Mouse (Mus musculus) bone marrow, adult 2 months (tissue): ENCODE results near the gene Ltb. TPM values are rescaled to one million over a fixed set of nuclear protein-coding genes. Genes with fewer than 3 reads are reported as not detected.

Source experiments
- H3K27ac ChIP-seq: fragments of 200-500 bp; 2 replicates; pipeline ENCODE4 v1.5.1; 2012; ENCODE audit warnings: low read depth, mild to moderate bottlenecking, control low read depth, inconsistent platforms, low read length; ENCODE audit not compliant: control insufficient read depth, poor library complexity, insufficient read depth
- H3K4me1 ChIP-seq: fragments of 200-500 bp; 2 replicates; pipeline ENCODE4 v1.6.1; 2011; ENCODE audit warnings: low read length; ENCODE audit not compliant: control insufficient read depth, insufficient read depth
- H3K4me3 ChIP-seq: fragments of 200-500 bp; replicated peaks from 2 replicates; pipeline ENCODE3; 2011; ENCODE audit warnings: mild to moderate bottlenecking, low read depth, low read length, control low read depth; ENCODE audit not compliant: control insufficient read depth
- CTCF ChIP-seq: fragments of 200-500 bp; IDR thresholded peaks from 2 replicates; pipeline ENCODE4 v1.5.1; 2011; ENCODE audit warnings: low read length, control low read depth; ENCODE audit not compliant: control insufficient read depth, insufficient read depth
- POLR2A ChIP-seq: fragments of 200-500 bp; IDR thresholded peaks from 2 replicates; pipeline ENCODE4 v1.6.1; 2011; ENCODE audit warnings: low read depth, mild to moderate bottlenecking, control low read depth, low read length, borderline replicate concordance; ENCODE audit not compliant: control insufficient read depth
- WGBS: fragments of 180-500 bp; shearing (Covaris S2); methylation state at CpG from one replicate; pipeline ENCODE4 v1.1.7; 2018; 5-methylcytosine and 5-hydroxymethylcytosine counted together
- polyA plus RNA-seq: library from polyadenylated mRNA; stranded (reverse); fragments of >200 nt; gene quantifications from 2 replicates; pipeline ENCODE4 v1.2.4, GENCODE M21; 2011; ENCODE audit warnings: low replicate concordance; ENCODE audit not compliant: missing spikeins, insufficient read depth, insufficient read length

Gene Ltb
- polyA plus RNA-seq, 1 experiment: 66.2 TPM

- no peak for TF ChIP-seq POLR2A
- TF ChIP-seq CTCF: no peak
- Histone ChIP-seq H3K4me3 (no peak overlapping the region), H3K4me1 (no peaks in the 10 kb centered on the region), H3K27ac (no peak overlapping the region)
- 92% methylated on average over 12 of the region's 12 CpGs for WGBS
These were observed 38.8 kb upstream of the Ltb start for GRCm38 (mm10) chr17:35155451-35155850.

- no peak for TF ChIP-seq CTCF
- no peak for TF ChIP-seq POLR2A
- 91% methylated on average over 33 of the region's 33 CpGs for WGBS
- Histone ChIP-seq H3K4me1 (no peaks in the 10 kb centered on the region), H3K27ac (no peak overlapping the region; the same call in 1 of the 2 replicates), H3K4me3 (no peak overlapping the region)
These were observed 37.6 kb upstream of the Ltb start for GRCm38 (mm10) chr17:35156461-35157200.

GRCm38 (mm10) chr17:35157254-35157653 lies 37.0 kb upstream of the Ltb start:
- no peaks in the 10 kb centered on the region for H3K4me1 ChIP-seq
- TF ChIP-seq POLR2A: no peak
- WGBS: 87% methylated on average over 8 of the region's 8 CpGs
- no peak overlapping the region for H3K4me3 ChIP-seq
- no peak overlapping the region for H3K27ac ChIP-seq

GRCm38 (mm10) chr17:35157661-35158175 lies 36.5 kb upstream of the Ltb start:
- no peak overlapping the region for H3K4me3 ChIP-seq
- 95% methylated on average over 8 of the region's 8 CpGs for WGBS
- no peak overlapping the region for H3K27ac ChIP-seq
- TF ChIP-seq POLR2A: no peak
- no peak for TF ChIP-seq CTCF
- peaks cover under 1% of the 10 kb centered on the region; the same call in 1 of the 2 replicates for H3K4me1 ChIP-seq

GRCm38 (mm10) chr17:35158850-35159593 lies 35.2 kb upstream of the Ltb start:
- 92% methylated on average over 16 of the region's 16 CpGs for WGBS
- Histone ChIP-seq H3K4me1 (peaks cover 2% of the 10 kb centered on the region; the same call in 1 of the 2 replicates), H3K27ac (no peak overlapping the region), H3K4me3 (no peak overlapping the region)
- TF ChIP-seq POLR2A (no peak), CTCF (no peak)

- TF ChIP-seq CTCF: no peak
- Histone ChIP-seq H3K4me3 (no peak overlapping the region), H3K27ac (no peak overlapping the region), H3K4me1 (peaks cover 2% of the 10 kb centered on the region; the same call in 1 of the 2 replicates)
- 87% methylated on average over 7 of the region's 7 CpGs for WGBS
These were observed 34.6 kb upstream of the Ltb start for GRCm38 (mm10) chr17:35159638-35160037.

GRCm38 (mm10) chr17:35161421-35161820 lies 32.8 kb upstream of the Ltb start:
- Histone ChIP-seq H3K4me3 (no peak overlapping the region), H3K4me1 (peaks cover 3% of the 10 kb centered on the region; the same call in 1 of the 2 replicates), H3K27ac (no peak overlapping the region)
- TF ChIP-seq POLR2A (no peak), CTCF (no peak)
- 80% methylated on average over 11 of the region's 11 CpGs for WGBS

GRCm38 (mm10) chr17:35162121-35162520 lies 32.1 kb upstream of the Ltb start:
- TF ChIP-seq CTCF: no peak
- no peak for TF ChIP-seq POLR2A
- Histone ChIP-seq H3K27ac (no peak overlapping the region), H3K4me3 (no peak overlapping the region), H3K4me1 (peaks cover 4% of the 10 kb centered on the region; the same call in 1 of the 2 replicates)
- WGBS: 79% methylated on average over 14 of the region's 14 CpGs
